Mouse (Mus musculus): Measurements from ENCODE around the gene Fdxr.
A peak's percentile ranks its signal among the peaks of the same experiment; 100 is the strongest.

Fdxr gene

DNA sequence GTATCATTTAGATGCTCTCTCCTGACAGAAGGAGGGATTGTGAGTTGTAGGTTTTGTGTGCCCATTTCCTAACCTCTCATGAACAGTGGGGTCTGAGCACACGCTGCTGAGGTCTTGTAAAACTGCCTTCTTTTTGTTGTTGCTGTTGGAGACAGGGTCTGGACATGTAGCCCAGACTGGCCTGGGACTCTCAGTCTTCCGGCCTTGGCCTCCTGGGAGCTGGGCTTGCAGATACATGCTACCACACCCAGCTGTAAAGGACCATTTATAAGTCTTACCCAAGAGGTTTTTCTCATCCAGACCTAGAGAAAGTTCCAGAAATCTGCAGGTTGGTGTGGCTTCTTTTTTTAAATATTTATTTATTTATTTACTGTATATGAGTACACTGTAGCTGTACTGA, 11.5 kb upstream of the Fdxr start:
- no peak for DNase-seq

DNA sequence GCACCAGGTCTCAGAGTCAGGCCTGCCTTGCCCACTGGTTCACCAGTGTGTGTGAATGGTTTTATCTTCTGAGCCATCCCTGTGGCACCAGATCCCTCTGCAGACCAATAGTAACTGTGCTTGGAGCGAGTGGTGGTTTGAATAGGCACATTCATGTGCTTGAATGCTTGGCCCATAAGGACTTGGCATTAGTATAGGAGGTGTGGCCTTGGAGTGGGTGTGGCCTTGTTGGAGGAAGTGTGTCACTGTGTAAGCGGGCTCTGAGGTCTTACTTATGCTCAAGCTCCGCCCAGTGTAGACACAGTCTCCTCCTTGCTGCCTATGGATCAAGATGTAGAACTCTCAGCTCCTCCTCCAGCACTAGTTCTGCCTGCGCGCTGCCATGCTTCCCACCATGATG, 10.5 kb upstream of the Fdxr start:
- no peak for DNase-seq

DNA sequence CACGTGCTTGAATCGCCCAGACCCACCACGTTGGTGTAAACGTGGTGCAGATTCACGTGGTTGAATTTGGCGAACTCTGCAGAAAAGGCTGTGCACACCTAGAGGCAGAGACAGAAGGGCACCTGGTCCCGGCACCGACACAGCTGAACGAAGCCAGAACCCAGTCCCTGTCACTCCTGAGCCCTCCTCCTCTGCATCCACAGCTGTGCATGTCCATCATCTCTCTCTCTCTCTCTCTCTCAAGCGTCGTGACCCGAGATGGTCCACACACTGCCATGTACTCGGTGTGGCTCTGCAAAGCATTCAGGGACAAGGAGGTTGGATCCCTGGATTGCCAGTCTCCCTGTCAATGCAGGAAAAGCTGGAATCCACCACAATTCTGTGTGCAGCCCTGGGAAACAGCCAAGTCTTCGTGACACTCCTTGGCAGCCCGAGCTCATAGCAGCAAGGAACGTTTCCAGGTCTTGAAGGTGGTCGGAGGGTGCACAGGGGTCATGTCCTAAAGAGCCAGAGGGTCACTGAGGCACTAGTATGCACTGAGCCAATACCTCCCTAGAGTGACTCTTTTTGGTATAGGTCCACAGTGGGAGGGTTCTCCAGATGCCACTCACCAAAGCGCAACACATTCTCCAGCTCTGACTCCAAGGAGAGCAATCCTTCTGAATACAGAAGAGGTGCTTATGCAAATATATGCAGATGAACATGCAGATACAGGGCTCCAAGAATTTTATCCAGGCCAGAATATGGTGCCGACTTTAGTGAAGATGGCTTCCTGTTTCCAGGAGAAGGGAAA, 9.5 kb upstream of the Fdxr start:
- no peak for DNase-seq

DNA sequence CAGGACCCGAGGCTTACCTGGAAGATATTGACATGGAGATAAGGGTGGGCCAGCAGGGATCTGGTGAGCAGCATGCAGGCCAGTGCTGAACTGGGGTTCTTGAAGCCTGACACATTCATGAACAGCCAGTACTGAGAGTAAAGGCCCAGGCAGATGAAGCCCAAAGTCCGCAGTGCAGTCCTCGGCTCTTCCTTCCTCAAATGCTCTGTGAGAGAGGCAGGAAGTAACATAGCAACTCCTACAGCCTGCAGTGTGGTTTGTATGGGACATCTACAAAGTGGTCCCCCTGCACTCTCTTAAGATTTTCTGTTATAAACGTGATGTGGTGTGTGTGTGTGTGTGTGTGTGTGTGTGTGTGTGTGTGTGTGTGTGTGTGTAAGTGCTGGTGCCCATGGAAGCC, 8.4 kb upstream of the Fdxr start:
- no peak for DNase-seq

DNA sequence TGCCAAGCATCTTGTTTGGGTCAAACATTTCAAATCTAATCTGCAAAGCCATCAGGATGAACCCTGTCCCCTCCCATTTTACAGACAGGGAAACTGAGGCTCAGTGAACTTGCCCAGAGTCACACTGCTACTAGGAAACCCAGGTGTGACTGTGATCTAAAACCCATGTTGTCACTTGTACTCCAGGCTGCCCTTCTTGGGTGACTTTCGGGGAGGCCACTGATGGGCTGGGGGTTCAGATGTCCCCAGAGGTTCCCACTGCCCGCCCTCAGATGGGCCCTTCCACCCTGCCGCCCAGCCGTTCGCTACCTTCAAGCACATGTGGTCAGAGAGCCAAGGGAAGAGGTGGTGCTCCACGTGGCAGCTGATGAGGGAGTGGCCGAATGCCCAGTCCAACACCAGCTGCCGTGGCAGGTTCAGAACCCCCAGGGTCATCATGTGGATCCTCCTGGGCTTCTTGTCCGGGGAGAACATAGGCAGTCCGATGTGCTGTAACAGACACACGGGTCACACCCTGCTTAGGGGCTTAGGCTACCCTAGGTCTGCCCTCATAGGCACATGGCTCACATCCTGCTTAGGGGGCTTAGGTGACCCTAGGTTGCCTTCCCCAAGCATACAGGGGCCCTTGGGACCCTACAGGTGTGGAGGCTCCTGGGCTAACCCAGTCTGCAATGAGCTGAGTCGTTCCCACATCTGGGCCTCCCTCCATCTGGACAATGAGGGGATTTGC, 7.2 kb upstream of the Fdxr start:
- DNase-seq, result no peak

DNA sequence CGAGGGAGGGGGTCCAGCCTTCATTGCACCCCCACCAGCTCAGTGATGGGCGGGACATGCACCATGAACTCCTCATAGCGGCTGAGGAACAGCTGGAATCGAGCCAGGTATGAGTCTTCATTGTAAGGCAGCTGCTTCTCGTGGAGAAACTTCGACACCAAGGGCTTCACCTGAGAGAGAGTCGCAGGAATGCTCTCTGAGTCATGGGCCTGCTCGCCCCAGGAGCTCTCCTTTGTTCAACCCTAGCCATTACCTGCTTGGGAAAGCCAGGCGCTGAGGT, 6.6 kb upstream of the Fdxr start:
- DNase-seq, result no peak

DNA sequence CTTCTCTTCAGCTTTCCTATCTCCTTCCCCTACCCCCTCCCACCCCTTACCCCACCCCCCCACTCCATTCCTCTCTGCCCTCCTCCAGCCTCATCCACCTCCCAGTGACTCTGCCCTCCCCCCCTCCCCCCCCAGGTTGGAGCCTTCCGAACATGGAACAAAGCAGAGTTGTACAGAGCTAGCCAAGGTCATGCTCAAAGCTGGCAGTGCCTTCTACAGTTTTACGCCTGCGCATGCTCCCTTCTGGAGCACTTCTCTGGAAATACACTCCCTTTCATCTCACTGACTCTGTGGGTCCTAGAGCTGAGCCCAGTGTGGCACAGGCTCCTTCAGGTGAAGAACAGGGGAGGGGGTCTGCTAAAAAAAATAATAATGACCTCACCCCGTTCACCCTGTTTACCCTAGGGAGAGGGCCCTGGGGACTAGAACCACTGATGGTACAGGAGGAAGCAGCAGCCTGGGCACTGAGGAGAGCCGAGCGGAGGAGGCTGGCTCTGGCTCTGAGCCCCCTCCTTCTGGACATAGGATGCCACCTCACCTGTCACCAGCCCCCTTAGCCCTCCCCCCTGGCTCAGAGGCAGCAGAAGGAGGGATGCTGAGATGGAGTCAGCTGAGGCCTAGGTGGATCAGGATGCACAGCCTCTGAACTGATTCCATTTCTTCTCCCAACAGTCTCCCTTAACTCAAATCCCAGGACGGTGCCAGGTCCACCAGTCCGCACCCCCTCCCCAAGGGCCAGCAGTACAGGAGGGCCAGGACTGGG, 6.1 kb upstream of the Fdxr start:
- no peak for DNase-seq

DNA sequence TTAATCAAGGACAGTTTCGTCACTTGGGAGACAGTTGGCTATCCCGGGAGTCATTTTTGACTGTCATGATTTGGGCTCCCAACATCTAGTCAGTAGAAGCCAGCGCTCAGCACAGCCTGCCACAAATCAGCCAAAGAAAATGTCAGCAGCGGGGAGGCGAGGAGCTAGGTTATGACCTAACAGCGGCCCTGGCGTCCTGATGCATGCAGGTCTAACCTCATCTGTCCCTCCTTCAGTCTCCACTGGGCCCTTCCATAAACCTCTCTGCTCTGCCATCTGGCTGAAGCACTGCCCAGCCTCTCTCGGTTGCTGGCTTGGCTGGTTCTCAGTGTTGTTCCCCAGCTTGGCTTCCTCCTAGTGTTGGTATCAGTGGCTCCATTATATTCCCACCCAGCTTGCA, 5.4 kb upstream of the Fdxr start:
- no peak for DNase-seq

DNA sequence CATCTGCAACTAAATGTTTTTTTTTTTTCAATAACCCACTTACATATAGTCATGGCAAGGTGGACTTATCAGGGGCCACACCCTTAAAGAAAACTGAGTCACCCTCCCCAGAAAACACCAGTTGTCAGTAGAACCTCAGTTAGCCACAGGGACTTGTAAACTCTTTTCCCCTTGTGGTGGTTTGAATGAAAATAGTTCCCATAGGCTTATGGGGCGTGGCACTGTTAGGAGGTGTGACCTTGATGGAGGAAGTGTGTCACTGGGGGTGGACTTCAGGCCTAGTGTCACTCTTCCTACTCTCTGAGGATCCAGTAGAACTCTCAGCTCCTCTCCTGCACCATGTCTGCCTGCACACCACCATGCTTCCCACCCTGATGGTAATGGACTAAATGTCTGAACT, 2.9 kb upstream of the Fdxr start:
- no peak for DNase-seq

DNA sequence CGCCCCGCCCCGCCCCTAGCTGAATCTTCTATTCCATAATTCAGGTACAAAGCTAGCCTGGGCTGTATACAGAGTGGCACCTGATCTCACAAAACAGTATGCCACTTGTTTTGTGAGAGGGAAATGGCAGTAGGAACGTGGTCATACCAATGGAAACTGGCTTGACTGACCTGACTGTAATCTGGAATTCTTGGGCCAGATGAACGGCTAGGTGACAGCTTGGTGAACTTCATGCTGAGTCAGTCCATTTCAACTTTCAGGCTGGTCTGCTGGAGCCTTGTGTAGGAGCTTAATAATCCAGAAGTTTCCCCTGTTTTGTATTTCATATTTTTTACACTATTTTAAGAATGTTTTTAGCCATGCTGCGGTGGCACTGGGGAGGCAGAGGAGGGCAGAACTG, 1.3 kb upstream of the Fdxr start:
- no peak for DNase-seq

DNA sequence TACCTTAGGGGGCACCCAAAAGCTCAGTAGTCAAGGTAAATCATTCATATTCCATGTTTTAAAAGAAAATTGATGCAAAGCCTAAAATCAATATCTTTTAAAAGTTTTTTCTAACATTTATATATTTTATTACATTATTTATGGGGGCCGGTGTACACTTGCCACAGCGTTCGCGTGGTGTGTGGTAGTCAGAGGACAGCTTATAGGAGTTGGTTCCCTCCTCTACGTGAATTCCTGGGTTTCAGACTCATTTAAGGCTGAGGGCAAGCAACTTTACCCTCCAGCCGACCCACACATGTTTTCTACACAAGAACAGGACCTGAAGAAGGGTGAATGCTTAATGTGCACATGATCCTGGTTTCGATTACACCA, 740 bp upstream of the Fdxr start:
- DNase-seq, result no peak

DNA sequence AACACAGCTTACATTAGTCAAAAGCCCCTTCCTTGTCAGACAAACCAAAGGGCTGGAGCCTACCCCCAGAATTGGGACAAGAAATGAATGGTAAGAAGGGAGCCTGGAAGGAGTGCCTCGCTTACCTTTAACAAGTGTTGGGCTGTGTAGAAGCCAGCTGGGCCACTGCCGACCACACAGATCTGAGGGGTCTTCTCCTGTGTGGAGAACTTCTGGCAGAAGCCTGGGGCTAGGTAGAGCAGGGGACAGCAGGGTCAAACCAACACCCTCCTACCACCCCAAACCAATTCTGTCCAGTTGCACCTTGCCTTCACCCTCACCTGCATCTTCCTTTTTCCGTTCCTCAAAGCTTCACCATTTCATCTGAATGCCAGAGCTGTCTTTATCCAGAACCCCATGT, 896 bp downstream of the Fdxr start:
- no peak for DNase-seq

DNA sequence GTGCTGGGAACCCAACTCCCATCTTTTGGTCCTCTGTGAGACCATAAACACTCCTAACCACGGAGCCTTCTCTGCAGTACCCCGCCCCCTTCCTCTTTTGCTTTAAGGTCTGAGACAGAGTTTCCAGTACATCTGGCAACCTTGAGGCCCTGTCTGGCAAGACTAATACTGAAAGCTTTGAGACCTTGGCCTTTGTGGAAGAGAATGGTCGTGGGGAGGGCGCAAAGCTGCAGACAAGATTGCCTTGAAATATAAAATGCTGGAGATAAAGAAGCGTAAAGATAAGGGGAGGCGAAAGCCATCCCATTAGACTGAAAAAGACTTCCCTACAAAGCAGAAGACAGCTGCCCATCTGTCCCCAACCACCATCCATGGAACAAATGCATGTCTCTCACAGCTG, 1.3 kb downstream of the Fdxr start:
- DNase-seq, result no peak

DNA sequence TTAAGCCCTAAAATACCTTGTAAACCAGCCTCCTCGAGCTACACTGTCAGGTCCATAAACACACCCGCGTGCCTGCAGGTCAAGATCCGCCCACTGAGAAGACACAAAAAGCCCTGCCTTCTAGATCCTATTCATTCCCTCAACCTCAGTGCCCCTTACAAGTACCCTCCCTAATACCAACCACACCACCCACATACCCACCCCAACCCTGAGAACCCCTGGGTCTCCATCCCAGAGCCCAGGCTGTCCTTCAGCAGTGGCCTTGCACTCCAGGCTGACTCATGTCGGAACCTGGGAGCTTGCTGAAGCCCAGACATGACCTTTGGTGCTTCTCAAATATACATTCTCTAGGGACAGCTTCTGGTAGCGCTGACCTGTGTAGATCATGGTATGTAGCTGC, 2.1 kb downstream of the Fdxr start:
- no peak for DNase-seq

DNA sequence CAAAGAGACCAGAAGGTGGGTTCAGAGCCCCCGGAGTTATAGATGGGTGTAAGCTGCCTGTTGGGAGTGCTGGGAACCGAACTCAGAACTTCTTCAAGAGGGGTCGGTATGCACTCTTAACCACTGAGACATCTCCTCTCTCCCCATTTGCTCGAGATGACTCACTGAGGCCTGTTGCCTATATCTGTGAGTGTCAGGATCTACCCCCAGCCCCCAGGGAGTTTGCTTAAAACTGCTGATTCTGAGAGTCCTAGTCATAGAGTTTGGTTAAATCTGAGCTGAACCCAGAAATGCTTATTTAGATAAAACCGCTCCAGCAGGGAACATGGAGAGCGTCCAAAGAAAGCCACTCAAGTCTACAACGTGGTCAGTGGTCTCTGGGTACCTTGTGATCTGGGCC, 2.7 kb downstream of the Fdxr start:
- no peak for DNase-seq

DNA sequence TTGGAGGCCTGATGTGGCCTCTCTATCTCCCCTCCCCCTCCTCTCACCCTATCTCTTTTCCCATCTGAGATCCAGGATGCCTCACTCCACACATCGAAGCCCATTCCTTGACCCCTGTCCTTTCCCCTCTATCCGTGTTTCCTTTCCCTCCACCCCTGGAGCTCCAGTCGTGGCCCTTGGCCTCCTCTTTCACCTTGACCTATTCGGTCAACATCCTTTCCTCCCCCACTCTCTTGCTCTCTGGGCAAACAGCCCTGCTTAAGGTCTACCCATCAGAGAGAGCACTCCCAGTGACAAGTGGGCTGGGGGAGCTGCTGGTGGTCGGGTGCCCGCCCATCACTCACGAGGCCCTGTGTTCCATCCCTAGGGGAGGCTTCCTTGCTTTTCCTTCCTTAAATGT, 3.1 kb downstream of the Fdxr start:
- DNase-seq, result no peak

DNA sequence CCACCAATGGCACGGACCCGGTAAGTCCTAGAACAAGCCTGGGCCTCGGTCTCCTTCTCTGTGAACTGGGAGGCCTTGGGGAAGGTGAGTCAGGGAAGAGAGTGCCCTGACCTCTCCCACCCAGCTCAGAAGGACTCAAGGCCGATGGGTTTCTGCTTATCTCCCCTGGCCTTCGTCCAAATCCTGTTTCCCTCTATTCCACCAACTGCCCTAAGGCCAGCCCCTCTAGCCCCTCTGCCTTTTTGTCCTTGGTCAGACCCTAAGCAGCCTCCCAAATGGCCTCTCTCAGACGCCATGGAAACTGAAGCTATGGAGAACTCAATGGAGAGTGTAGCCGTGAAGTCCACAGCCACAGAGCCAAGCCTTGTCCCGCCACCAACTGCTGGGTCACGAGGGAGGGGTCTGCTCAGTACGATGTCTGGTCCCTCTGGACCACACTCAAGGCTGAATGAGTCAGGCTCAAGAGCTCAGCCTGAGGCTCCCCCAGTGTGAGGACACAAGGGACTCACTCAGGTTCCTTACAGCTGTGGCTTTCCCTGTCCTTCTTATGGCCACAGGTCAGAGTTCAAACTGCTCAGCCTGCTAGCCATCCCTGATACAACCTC, 3.9 kb downstream of the Fdxr start:
- DNase-seq, result no peak

DNA sequence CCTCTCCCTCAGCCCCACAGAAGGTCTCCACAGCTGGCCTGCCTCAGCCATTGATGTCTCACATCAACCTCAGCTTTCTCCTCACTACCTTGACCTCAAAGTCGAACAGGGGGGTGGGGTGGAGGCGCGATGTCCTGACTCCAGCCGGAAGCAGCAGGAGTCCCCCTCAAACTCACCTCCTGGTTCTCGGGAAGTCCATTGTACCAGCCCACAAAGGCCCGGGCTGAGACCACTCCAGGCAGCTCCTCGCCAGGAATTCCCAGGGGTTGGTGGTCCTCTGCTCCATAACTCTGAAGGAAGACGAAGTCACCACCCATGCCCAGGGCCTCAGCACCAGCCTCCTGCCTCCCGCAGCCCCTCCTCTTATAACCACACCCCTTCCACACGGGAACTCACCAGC, 5.4 kb downstream of the Fdxr start:
- no peak for DNase-seq

DNA sequence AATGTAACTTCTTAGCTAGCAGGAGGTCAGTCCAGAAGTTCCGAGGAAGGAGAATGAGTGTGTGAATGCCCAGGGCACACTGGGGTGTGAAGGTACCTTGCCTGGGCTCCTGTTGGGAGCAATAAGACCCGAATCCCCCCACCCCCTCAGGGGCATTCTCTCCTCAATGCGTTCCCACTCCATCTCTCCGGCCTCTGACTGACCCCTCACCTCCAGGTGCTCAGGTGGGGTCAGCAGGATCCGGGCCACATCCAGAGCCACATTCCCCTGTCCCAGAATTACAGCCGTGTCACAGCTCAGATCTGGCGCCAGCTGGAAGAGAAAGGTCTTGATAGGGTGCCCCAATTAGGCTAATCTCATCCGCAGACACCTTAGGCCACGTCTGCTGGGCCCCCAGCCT, 5.8 kb downstream of the Fdxr start:
- DNase-seq, result no peak

DNA sequence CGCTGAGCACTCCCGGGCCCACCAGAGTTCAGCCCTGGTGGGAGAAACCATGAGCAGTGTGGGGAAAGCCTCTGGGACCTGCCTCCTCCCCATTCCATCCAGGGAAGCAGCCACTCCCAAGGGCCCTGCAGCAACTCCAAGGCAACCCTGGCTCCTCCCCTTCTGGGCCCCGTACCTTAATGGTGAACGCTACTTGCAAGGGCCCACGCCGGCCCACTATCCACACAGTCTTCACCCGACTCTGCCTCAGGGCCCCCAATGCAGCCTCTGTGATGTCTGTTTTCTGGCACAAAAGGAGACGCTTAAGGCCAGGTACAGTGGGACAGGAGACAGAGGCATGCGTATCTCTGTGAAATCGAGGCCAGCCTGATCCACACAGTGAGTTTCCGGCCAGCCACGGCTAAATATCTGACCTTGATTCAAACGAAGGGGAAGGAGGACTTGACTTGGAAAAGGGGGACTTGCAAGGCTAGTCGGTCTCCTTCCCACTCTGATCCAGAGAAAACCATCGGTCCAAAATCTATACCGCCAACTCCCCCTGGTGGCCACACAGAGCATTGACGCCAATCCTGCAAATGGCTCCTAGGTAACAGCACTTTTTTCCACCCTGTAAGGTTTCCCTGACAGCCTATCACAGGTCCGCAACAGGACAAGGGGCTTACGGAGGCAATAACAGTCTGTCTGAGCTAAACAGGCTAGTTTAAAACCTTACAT, 6.5 kb downstream of the Fdxr start:
- peak; percentile 83 for DNase-seq

DNA sequence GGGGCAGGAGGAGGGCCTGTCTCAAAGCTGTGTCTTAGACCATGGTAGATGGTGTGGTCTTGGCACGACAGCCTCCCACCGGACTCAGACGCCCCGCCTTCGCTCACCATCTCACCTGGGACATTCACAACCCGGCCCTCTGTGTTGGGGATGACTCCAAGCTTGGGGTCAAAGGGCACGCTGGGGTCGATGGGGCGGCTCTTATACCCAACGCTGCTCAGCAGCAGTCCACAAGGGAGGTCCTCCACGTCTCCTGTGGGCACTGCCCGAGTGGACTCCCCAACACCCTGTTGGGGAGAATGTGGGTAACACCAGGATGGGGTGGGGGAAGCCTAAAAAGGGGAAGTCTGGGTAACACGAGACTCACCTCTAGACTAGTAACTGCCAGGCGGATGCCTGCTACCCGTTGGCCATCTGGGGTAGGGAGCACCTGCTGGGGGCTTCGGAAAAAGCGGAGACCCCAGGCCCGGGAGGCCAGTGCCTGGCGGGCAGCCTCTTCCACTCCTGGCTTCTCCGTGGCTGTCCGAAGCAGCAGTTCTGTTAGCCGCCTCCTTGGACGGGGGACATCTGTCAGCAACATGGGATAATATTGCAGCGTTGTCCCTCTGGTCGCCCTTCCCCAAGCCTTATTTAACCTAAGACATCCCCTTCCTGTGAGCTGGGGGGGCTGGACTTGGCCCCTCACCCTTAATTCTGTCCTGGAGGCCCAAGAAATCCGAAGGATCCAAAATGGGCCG, 7.4 kb downstream of the Fdxr start:
- no peak for DNase-seq

DNA sequence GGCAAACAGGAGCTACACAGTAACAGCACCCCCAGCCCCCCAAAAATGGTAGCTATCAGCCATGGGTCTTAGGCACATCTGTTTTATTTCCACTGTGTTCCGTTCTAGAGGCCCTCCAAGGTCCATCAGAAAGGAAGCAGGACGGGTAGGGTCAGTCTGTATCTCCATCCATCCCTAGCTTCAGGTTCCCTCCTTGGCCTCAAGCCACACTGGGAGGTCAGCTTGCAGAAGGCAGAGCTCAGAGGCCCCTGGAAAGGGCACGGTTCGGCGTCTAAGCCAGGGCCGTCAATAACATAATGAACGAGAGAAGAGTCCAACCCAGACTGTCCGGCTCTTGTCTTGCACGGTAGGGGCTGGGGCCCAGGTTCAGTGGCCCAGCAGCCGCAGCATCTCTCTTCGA, 8.9 kb downstream of the Fdxr start:
- DNase-seq, result no peak
